Mouse (Mus musculus) heart, adult 18-20 months (tissue): ENCODE measurements around the gene Morn5. TPM values are rescaled to one million over a fixed set of nuclear protein-coding genes. Genes with fewer than 3 reads are reported as not detected.
A peak's percentile ranks its signal among the peaks of the same experiment; 100 is the strongest.

Source experiments
- DNase-seq, 2 experiments: peaks; one replicate each; pipeline ENCODE4 v3.0.0; 2021 to 2022; ENCODE audit warnings: mixed read lengths in 1 of 2
- total RNA-seq, 2 experiments: library from RNA; stranded (reverse); gene quantifications; 2 replicates each; pipeline ENCODE4 v1.2.3; 2021

Morn5 gene
- total RNA-seq, 2 experiments from 2014 or later, result not detected

DNA sequence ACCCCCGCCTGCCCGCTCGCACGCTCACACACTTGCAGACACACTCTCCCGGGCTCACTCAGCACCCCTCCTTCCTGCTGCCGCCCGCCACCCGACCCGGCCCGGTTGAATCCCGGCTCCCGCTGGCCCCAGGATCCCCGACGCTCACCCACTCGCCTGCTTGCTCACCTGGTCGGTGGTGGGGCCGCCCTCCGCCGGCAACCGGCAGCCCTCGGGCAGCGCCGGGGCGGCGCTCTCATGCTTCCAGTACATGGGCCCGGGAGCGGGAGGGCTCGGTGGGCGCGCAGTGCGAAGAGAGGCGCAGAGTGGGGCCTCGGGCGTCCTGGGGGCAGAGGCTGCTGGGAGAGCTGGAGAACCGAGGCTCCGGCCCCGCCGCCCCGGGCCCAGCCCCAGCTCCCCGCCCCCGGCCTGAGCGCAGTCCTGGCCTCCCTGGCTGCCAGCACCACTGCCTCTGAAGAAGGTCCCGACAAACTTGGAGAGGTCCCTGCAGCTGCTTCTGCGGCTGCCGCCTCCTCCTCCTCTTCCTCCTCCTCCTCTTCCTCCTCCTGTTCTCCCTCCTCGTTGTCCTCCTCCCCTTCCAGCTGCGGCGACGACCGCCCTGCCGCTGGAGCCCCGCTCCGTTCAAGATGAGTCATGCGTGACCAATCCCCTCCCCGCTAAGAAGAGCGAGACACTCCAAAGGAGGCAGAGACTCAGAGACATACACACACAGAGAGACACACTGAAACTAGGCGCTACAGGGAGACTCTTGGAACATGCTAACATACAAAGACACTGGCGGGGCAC is 55.9 kb downstream of the Morn5 start, which contains the start of gene Lhx6:
TSS of gene Lhx6 (minus strand) at position 453 of the 786 bp plus-strand sequence.
- DNase-seq, result peak; percentile 36 to 50

DNA sequence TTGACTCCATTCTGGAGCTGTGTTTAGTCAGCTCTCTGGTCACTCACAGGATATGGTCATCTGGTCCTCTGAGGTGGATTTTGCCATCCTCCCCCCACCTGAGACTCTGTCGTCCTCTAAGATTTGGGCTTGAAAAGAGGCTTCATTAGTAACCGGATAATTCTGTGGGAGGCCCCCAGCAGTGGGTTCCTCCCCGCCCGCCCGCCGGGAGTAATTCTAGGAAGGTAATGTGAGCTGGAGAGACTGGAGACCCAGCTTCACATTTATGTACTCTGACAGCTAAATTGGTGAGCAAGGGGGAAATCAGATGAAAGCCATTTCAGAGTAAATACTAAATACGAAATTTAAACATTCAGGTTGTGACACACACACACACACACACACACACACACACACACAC is 59.4 kb downstream of the Morn5 start:
- DNase-seq, result no peak

DNA sequence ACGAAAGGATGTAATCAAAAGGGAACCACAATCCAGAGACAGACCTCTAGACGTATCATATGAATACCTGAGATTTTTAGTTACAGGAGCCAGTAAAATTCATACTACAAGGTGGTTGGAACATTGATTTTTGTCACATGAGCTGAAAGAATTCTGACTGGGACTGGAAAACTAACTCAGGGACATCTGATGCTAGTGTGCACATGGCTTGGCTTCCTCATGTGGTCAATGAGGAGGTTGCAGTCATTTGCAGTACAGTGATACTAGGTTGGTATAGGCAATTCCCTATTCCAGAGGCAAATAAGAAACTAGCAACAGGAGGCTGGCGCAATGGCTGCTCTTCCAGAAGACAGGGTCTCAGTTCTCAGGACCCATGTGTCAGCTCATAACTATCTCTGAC is 63.4 kb downstream of the Morn5 start:
- no peak for DNase-seq

DNA sequence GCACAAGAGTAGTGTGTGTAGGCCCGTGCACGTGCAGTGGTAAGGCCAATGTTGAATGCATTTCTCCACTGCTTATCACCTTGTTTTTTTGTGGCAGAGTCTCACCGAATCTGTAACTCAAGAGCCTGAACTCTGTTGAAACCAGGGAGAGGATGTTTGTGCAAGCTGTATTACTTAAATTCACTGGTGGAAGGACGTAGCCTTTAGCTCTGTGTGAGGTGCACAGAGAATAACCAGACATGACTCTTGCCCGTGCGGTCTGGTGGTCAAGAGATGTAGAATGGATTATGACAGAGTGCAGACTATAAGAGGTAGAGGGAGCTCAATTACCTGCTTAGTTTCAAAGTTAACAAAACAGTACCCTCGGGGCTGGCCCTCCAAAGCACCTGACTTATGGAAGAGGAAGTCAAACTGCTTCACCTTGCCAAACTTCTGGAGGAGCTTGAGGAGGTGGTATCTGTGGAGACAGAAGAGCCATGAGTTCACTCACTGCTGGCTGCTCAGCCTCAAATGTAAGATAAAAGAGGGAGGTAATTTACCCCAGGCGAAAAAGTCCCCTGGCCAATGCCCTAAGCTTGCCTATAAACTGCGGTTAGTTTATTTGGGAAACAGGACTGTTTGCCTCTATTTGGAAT is 77.7 kb downstream of the Morn5 start:
- DNase-seq, result no peak

DNA sequence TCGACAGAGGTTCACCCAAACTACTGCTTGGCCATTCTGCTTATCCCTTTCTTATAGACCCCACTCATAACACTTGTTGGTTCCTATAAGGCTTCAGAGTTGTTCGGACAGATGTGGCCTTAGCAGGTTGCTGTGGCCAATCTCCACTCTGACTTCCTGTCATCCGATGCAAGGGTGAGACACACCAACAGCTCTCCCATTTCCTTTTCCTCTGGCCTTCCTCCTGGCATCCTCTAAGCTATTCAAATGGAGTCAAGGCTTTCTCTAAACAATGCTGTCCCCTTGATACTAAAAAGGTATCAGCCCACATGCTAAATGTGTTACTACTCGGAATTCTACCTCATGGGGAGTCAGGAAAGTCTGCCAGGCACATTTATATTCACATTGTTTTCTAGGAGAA is 78.7 kb downstream of the Morn5 start:
- peak; percentile 30 to 62 for DNase-seq

DNA sequence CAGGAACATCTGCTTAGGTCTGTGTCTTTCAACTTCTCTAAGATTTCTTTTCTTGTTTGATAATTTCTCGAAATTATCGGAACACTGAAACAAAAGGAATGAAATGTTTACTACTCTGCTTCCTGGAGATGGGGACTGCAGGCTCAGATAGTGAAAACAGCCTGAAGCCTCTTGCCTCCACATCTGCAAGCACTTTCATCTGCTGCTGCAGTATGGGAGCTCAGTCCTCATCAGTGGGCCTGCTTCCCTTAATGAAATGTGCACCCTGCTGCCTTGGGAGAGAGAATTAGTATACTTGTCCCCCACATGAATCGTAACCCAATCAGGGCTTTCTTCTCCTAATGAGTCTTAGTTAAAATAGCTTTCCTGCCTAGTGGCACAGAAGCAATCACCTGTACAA is 79.8 kb downstream of the Morn5 start:
- DNase-seq, result no peak

Other genes with a start within 250 kb of the Morn5 start
- gene Ttll11, start 69.5 kb upstream of the Morn5 start, total RNA-seq, result 1 to 10 TPM; 1.1 to 1.9 TPM
- gene Ndufa8, start 52 bp upstream of the Morn5 start, total RNA-seq, result 100 to 1,000 TPM; 687 to 800 TPM
- gene Lhx6, start 56.0 kb downstream of the Morn5 start, total RNA-seq, result 1 to 10 TPM; 1.6 to 1.7 TPM
- gene Mrrf, start 86.9 kb downstream of the Morn5 start, total RNA-seq, result 10 to 100 TPM; 38.6 to 44.5 TPM
- 10 to 100 TPM; 34.5 to 34.9 TPM for gene Rbm18, start 87.3 kb downstream of the Morn5 start, total RNA-seq
- gene Ptgs1, start 181.0 kb downstream of the Morn5 start, total RNA-seq, result 10 to 100 TPM; 12.4 to 16.1 TPM